Mouse (Mus musculus): ENCODE data around the gene Zfhx3. TPM values are rescaled to one million over a fixed set of nuclear protein-coding genes. Genes with fewer than 3 reads are reported as not detected.

Zfhx3 gene
- total RNA-seq, 2 experiments from 2014 or later = 0.23 to 1.7 TPM

GRCm38 (mm10) chr8:108574101-108574500, 631.7 kb downstream of the Zfhx3 start:
- ATAC-seq (replicated peaks; ENCODE audit: low FRiP score, poor library complexity, severe bottlenecking) = no peak

- no peak for ATAC-seq (replicated peaks; ENCODE audit: low FRiP score, poor library complexity, severe bottlenecking)
Observed at GRCm38 (mm10) chr8:108577571-108577970, 635.1 kb downstream of the Zfhx3 start.

GRCm38 (mm10) chr8:108578388-108578787, 635.9 kb downstream of the Zfhx3 start:
- ATAC-seq (replicated peaks; ENCODE audit: low FRiP score, poor library complexity, severe bottlenecking) = no peak

GRCm38 (mm10) chr8:108579808-108580207, 637.4 kb downstream of the Zfhx3 start:
- no peak for ATAC-seq (replicated peaks; ENCODE audit: low FRiP score, poor library complexity, severe bottlenecking)

GRCm38 (mm10) chr8:108580364-108580763, 637.9 kb downstream of the Zfhx3 start:
- no peak for ATAC-seq (replicated peaks; ENCODE audit: low FRiP score, poor library complexity, severe bottlenecking)

GRCm38 (mm10) chr8:108581557-108581956, 639.1 kb downstream of the Zfhx3 start:
- ATAC-seq (replicated peaks; ENCODE audit: low FRiP score, poor library complexity, severe bottlenecking) = no peak

- no peak for ATAC-seq (replicated peaks; ENCODE audit: low FRiP score, poor library complexity, severe bottlenecking)
Observed at GRCm38 (mm10) chr8:108582251-108582650, 639.8 kb downstream of the Zfhx3 start.

GRCm38 (mm10) chr8:108583261-108583660, 640.8 kb downstream of the Zfhx3 start:
- no peak for ATAC-seq (replicated peaks; ENCODE audit: low FRiP score, poor library complexity, severe bottlenecking)

GRCm38 (mm10) chr8:108583867-108584661, 641.6 kb downstream of the Zfhx3 start:
- ATAC-seq (replicated peaks; ENCODE audit: low FRiP score, poor library complexity, severe bottlenecking) = no peak

GRCm38 (mm10) chr8:108584662-108584978, 642.2 kb downstream of the Zfhx3 start:
- ATAC-seq (replicated peaks; ENCODE audit: low FRiP score, poor library complexity, severe bottlenecking) = no peak

- no peak for ATAC-seq (replicated peaks; ENCODE audit: low FRiP score, poor library complexity, severe bottlenecking)
Observed at GRCm38 (mm10) chr8:108591037-108591436, 648.6 kb downstream of the Zfhx3 start.

GRCm38 (mm10) chr8:108592028-108592724, 649.7 kb downstream of the Zfhx3 start:
- no peak for ATAC-seq (replicated peaks; ENCODE audit: low FRiP score, poor library complexity, severe bottlenecking)

GRCm38 (mm10) chr8:108592990-108593589, 650.6 kb downstream of the Zfhx3 start:
- no peak for ATAC-seq (replicated peaks; ENCODE audit: low FRiP score, poor library complexity, severe bottlenecking)

- ATAC-seq (replicated peaks; ENCODE audit: low FRiP score, poor library complexity, severe bottlenecking) = no peak
Observed at GRCm38 (mm10) chr8:108593891-108594290, 651.4 kb downstream of the Zfhx3 start.

- ATAC-seq (replicated peaks; ENCODE audit: low FRiP score, poor library complexity, severe bottlenecking) = no peak
Observed at GRCm38 (mm10) chr8:108594361-108595060, 652.1 kb downstream of the Zfhx3 start.

- no peak for ATAC-seq (replicated peaks; ENCODE audit: low FRiP score, poor library complexity, severe bottlenecking)
Observed at GRCm38 (mm10) chr8:108595061-108595419, 652.6 kb downstream of the Zfhx3 start.

GRCm38 (mm10) chr8:108595721-108596495, 653.5 kb downstream of the Zfhx3 start:
- no peak for ATAC-seq (replicated peaks; ENCODE audit: low FRiP score, poor library complexity, severe bottlenecking)

GRCm38 (mm10) chr8:108599003-108599402, 656.6 kb downstream of the Zfhx3 start:
- ATAC-seq (replicated peaks; ENCODE audit: low FRiP score, poor library complexity, severe bottlenecking) = no peak

- ATAC-seq (replicated peaks; ENCODE audit: low FRiP score, poor library complexity, severe bottlenecking) = no peak
Observed at GRCm38 (mm10) chr8:108599558-108599957, 657.1 kb downstream of the Zfhx3 start.

GRCm38 (mm10) chr8:108608678-108609077, 666.2 kb downstream of the Zfhx3 start:
- no peak for ATAC-seq (replicated peaks; ENCODE audit: low FRiP score, poor library complexity, severe bottlenecking)

Measured in erythroid progenitor cell, adult 5-6 weeks (primary cell).